Mouse (Mus musculus): ENCODE results near the gene Crmp1. TPM values are rescaled to one million over a fixed set of nuclear protein-coding genes. Genes with fewer than 3 reads are reported as not detected.
A peak's percentile ranks its signal among the peaks of the same experiment; 100 is the strongest.

Gene Crmp1
- polyA plus RNA-seq, 2 experiments, result 9.3 to 15.3 TPM

- WGBS, result 30% methylated on average over 2 of the region's 2 CpGs
- H3K36me3 ChIP-seq (ENCODE audit: control insufficient read depth, insufficient read depth, low read length), result no peaks in the 10 kb centered on the region
- H3K9me3 ChIP-seq (ENCODE audit: control insufficient read depth, low read length), result no peaks in the 10 kb centered on the region
- ATAC-seq (ENCODE audit: low FRiP score, low read depth) (no peak), DNase-seq (ENCODE audit: low spot score) (no peak)
- peaks cover 37% of the 10 kb centered on the region for H3K27me3 ChIP-seq (ENCODE audit: control insufficient read depth, insufficient read depth, low read length)
- H3K4me3 ChIP-seq (replicated peaks; ENCODE audit: low read length), result no peak overlapping the region
- no peak overlapping the region for H3K4me2 ChIP-seq (replicated peaks; ENCODE audit: low read depth, low read length, severe bottlenecking)
- no peak for TF ChIP-seq POLR2A (IDR thresholded peaks at IDR 0.05; ENCODE audit: borderline replicate concordance, extremely low read depth, insufficient read depth, insufficient read length)
- no peak overlapping the region for H3K27ac ChIP-seq (replicated peaks; ENCODE audit: low read depth, low read length)
- no peak overlapping the region for H3K9ac ChIP-seq (ENCODE audit: low read depth, low read length, severe bottlenecking)
- 0 out of 2 replicates have a peak, but pooled peaks cover 8% of the 10 kb centered on the region for H3K4me1 ChIP-seq (ENCODE audit: control insufficient read depth, insufficient read depth, low read length)
Measured at GRCm38 (mm10) chr5:37238654-37239053, 3.1 kb upstream of the Crmp1 start.

GRCm38 (mm10) chr5:37240550-37240949 lies 1.2 kb upstream of the Crmp1 start:
- 0% methylated on average over 5 of the region's 5 CpGs for WGBS
- DNase-seq (ENCODE audit: low spot score), result peak; percentile 60
- H3K9ac ChIP-seq (ENCODE audit: low read depth, low read length, severe bottlenecking), result no peak overlapping the region
- H3K9me3 ChIP-seq (ENCODE audit: control insufficient read depth, low read length), result no peaks in the 10 kb centered on the region
- no peak overlapping the region for H3K4me2 ChIP-seq (replicated peaks; ENCODE audit: low read depth, low read length, severe bottlenecking)
- H3K4me3 ChIP-seq (replicated peaks; ENCODE audit: low read length), result no peak overlapping the region
- no peaks in the 10 kb centered on the region for H3K36me3 ChIP-seq (ENCODE audit: control insufficient read depth, insufficient read depth, low read length)
- ATAC-seq (ENCODE audit: low FRiP score, low read depth), result no peak
- peaks cover 56% of the 10 kb centered on the region for H3K27me3 ChIP-seq (ENCODE audit: control insufficient read depth, insufficient read depth, low read length)
- no peak overlapping the region for H3K27ac ChIP-seq (replicated peaks; ENCODE audit: low read depth, low read length)
- TF ChIP-seq POLR2A (IDR thresholded peaks at IDR 0.05; ENCODE audit: borderline replicate concordance, extremely low read depth, insufficient read depth, insufficient read length), result no peak
- H3K4me1 ChIP-seq (ENCODE audit: control insufficient read depth, insufficient read depth, low read length), result peaks cover 8% of the 10 kb centered on the region; the same call in 1 of the 2 replicates

GRCm38 (mm10) chr5:37241224-37241623 lies 516 bp upstream of the Crmp1 start:
- no peak overlapping the region for H3K4me2 ChIP-seq (replicated peaks; ENCODE audit: low read depth, low read length, severe bottlenecking)
- H3K9me3 ChIP-seq (ENCODE audit: control insufficient read depth, low read length), result no peaks in the 10 kb centered on the region
- peak overlapping the region; percentile 34; the same call in 1 of the 2 replicates for H3K4me3 ChIP-seq (replicated peaks; ENCODE audit: low read length)
- ATAC-seq (ENCODE audit: low FRiP score, low read depth) (no peak), DNase-seq (ENCODE audit: low spot score) (no peak)
- TF ChIP-seq POLR2A (IDR thresholded peaks at IDR 0.05; ENCODE audit: borderline replicate concordance, extremely low read depth, insufficient read depth, insufficient read length), result no peak
- H3K4me1 ChIP-seq (ENCODE audit: control insufficient read depth, insufficient read depth, low read length), result peaks cover 12% of the 10 kb centered on the region
- H3K36me3 ChIP-seq (ENCODE audit: control insufficient read depth, insufficient read depth, low read length), result no peaks in the 10 kb centered on the region
- no peak overlapping the region for H3K27ac ChIP-seq (replicated peaks; ENCODE audit: low read depth, low read length)
- WGBS, result 13% methylated on average over 9 of the region's 9 CpGs
- H3K9ac ChIP-seq (ENCODE audit: low read depth, low read length, severe bottlenecking), result no peak overlapping the region
- H3K27me3 ChIP-seq (ENCODE audit: control insufficient read depth, insufficient read depth, low read length), result peaks cover 61% of the 10 kb centered on the region

- peak overlapping the region; percentile 34 for H3K4me3 ChIP-seq (replicated peaks; ENCODE audit: low read length)
- 11% methylated on average over 44 of the region's 44 CpGs for WGBS
- no peak overlapping the region for H3K27ac ChIP-seq (replicated peaks; ENCODE audit: low read depth, low read length)
- TF ChIP-seq POLR2A (IDR thresholded peaks at IDR 0.05; ENCODE audit: borderline replicate concordance, extremely low read depth, insufficient read depth, insufficient read length), result no peak
- H3K27me3 ChIP-seq (ENCODE audit: control insufficient read depth, insufficient read depth, low read length), result peaks cover 62% of the 10 kb centered on the region
- DNase-seq (ENCODE audit: low spot score) (no peak), ATAC-seq (ENCODE audit: low FRiP score, low read depth) (no peak)
- H3K4me1 ChIP-seq (ENCODE audit: control insufficient read depth, insufficient read depth, low read length), result peaks cover 12% of the 10 kb centered on the region
- no peaks in the 10 kb centered on the region for H3K36me3 ChIP-seq (ENCODE audit: control insufficient read depth, insufficient read depth, low read length)
- H3K9ac ChIP-seq (ENCODE audit: low read depth, low read length, severe bottlenecking), result no peak overlapping the region
- no peaks in the 10 kb centered on the region for H3K9me3 ChIP-seq (ENCODE audit: control insufficient read depth, low read length)
- H3K4me2 ChIP-seq (replicated peaks; ENCODE audit: low read depth, low read length, severe bottlenecking), result peak overlapping the region; percentile 59
Measured at GRCm38 (mm10) chr5:37242360-37243168, 824 bp downstream of the Crmp1 start.

DNA sequence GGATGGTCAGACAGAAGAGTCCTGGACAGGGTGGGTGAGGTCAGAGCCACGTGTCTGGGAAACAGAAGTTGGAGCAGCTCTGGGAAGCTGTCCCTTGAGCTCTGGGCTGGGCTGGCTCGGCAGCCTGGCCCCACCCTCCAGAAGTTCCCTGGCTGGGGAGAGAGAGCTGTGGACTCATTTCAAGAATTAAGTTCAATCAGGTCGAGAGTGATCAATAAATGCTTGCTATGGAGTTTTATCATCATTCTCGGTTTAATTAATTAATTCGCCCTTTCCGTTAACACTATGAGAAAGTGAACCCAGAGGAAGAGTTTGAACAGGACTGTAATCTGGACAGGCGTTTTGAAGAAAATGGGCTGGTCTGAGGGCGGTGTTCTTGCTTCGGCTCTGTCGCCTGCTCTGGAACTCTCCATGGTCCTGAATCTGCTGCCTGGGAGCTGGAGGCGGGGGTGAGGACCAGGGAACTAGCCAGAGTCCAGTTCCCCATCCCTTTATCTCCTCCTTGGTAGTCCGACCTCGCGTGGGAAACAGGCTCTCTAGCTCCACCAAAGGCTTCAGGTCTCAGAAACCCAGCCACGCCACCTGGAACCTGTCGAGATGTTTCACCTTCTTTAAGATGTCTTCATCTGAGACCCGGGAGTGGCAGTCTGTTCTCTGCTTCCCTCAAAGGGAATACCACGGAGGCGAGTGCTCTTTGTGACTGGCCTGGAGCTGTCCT lies 1.6 kb downstream of the Crmp1 start:
- H3K4me1 ChIP-seq (ENCODE audit: control insufficient read depth, insufficient read depth, low read length), result peaks cover 12% of the 10 kb centered on the region
- H3K9ac ChIP-seq (ENCODE audit: low read depth, low read length, severe bottlenecking), result no peak overlapping the region
- ATAC-seq (ENCODE audit: low FRiP score, low read depth), result no peak
- H3K4me3 ChIP-seq (replicated peaks; ENCODE audit: low read length), result no peak overlapping the region
- 3% methylated on average over 19 of the region's 19 CpGs for WGBS
- H3K27me3 ChIP-seq (ENCODE audit: control insufficient read depth, insufficient read depth, low read length), result peaks cover 62% of the 10 kb centered on the region
- DNase-seq (ENCODE audit: low spot score), result peak; percentile 70
- H3K27ac ChIP-seq (replicated peaks; ENCODE audit: low read depth, low read length), result no peak overlapping the region
- H3K36me3 ChIP-seq (ENCODE audit: control insufficient read depth, insufficient read depth, low read length), result no peaks in the 10 kb centered on the region
- no peaks in the 10 kb centered on the region for H3K9me3 ChIP-seq (ENCODE audit: control insufficient read depth, low read length)
- TF ChIP-seq POLR2A (IDR thresholded peaks at IDR 0.05; ENCODE audit: borderline replicate concordance, extremely low read depth, insufficient read depth, insufficient read length), result no peak
- H3K4me2 ChIP-seq (replicated peaks; ENCODE audit: low read depth, low read length, severe bottlenecking), result no peak overlapping the region
